Mouse (Mus musculus): ENCODE measurements around the gene Dab1.

DNA sequence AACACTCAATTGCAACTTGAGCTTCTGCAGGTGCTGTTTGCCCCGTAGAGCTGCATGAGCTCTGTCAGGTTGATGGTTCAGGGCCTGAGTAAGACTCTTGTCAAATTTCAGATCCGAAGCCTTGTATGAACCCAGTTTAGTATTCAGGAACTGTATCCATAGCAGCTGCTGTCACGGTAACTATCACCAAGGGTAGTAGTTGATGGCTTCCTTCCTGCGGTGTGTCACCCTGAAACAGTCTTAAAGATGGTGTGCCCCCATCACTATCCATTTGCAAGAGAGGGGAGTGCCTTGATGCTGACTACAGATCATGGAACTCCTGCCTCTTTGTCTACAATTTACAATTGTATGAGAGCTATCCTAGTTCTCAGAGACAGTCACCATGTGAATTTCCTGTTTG is 87.3 kb downstream of the Dab1 start:
- TF ChIP-seq CTCF (IDR thresholded peaks at IDR 0.05; ENCODE audit: low read depth, low read length) = no peak
- no peak for TF ChIP-seq POLR2A (IDR thresholded peaks at IDR 0.05; ENCODE audit: extremely low read depth, insufficient read depth, low read length)
